Mouse (Mus musculus) cerebellum, adult 2 months (tissue): ENCODE results near the gene Tmtc1. TPM values are rescaled to one million over a fixed set of nuclear protein-coding genes. Genes with fewer than 3 reads are reported as not detected.

Experiments
- DNase-seq, 2 experiments: peaks; one replicate each; pipeline ENCODE4 v3.0.0; 2021
- H3K27ac ChIP-seq: fragments of 200-500 bp; 2 replicates; pipeline ENCODE4 v1.5.1; 2012; ENCODE audit warnings: low read length, control low read depth, inconsistent platforms; ENCODE audit not compliant: insufficient read depth
- H3K27me3 ChIP-seq: fragments of 200-500 bp; 2 replicates; pipeline ENCODE4 v1.6.1; 2012; ENCODE audit warnings: inconsistent platforms, mild to moderate bottlenecking, low read length, moderate library complexity; ENCODE audit not compliant: control insufficient read depth, insufficient read depth
- H3K4me1 ChIP-seq: fragments of 200-500 bp; 2 replicates; pipeline ENCODE4 v1.6.1; 2011; ENCODE audit warnings: low read length; ENCODE audit not compliant: control insufficient read depth, insufficient read depth
- H3K4me3 ChIP-seq: fragments of 200-500 bp; replicated peaks from 2 replicates; pipeline ENCODE3; 2011; ENCODE audit warnings: mild to moderate bottlenecking, low read depth, low read length, control low read depth; ENCODE audit not compliant: insufficient read depth
- CTCF ChIP-seq: fragments of 200-500 bp; IDR thresholded peaks from 2 replicates; pipeline ENCODE4 v1.5.1; 2011; ENCODE audit warnings: low read depth, mild to moderate bottlenecking, control low read depth, low read length, moderate library complexity, borderline replicate concordance; ENCODE audit not compliant: insufficient read depth
- POLR2A ChIP-seq: fragments of 200-500 bp; IDR thresholded peaks from 2 replicates; pipeline ENCODE4 v1.6.1; 2011; ENCODE audit warnings: low read length, control low read depth, borderline replicate concordance; ENCODE audit not compliant: insufficient read depth
- WGBS: fragments of 180-500 bp; shearing (Covaris S2); methylation state at CpG from one replicate; pipeline ENCODE4 v1.1.7; 2018; 5-methylcytosine and 5-hydroxymethylcytosine counted together
- polyA plus RNA-seq: library from polyadenylated mRNA; depleted of rRNA; stranded (reverse); fragments of >200 nt; gene quantifications from 2 replicates; pipeline ENCODE4 v1.2.3, GENCODE M21; 2012

The Tmtc1 gene
- polyA plus RNA-seq, 1 experiment = 18.5 TPM

DNA sequence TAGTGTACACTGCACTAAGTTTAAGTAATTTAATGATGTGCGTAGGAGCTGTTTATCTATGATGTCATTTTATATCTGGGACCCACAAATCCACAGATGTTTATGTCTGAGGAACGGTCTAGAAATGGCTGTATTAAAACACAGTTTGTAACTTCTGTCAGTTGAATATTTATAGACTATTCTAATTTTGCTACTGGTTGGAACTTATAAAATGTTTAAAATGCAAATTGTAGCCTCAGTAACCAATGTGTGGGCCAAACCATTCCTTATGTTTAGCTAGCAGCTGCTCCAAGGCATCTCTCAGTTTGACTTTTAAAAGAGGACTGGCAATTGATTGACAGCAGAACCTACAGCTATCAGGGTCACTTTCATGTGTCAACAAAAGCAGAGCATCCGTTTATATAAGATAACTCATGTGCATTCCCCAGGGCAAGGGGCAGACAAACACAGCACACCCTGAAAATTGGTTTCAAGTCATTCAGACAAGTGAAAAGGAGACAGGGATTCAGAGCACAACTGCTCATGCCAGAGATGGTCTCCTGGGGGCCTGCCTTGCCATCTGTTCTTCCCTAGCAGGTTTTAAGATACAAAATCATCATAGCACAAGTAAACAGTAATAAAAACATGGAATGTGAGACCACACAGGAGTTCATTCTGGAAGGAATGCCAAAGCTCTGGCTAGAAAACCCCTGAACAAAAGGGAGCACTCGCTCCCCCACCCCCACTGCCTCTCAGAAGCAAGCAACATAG lies 184.0 kb downstream of the Tmtc1 start:
- H3K27ac ChIP-seq = no peak overlapping the region
- TF ChIP-seq POLR2A (no peak), CTCF (no peak)
- DNase-seq = no peak
- H3K4me1 ChIP-seq = no peaks in the 10 kb centered on the region
- no peaks in the 10 kb centered on the region for H3K27me3 ChIP-seq
- 41% methylated on average over 4 of the region's 4 CpGs for WGBS
- H3K4me3 ChIP-seq = no peak overlapping the region

DNA sequence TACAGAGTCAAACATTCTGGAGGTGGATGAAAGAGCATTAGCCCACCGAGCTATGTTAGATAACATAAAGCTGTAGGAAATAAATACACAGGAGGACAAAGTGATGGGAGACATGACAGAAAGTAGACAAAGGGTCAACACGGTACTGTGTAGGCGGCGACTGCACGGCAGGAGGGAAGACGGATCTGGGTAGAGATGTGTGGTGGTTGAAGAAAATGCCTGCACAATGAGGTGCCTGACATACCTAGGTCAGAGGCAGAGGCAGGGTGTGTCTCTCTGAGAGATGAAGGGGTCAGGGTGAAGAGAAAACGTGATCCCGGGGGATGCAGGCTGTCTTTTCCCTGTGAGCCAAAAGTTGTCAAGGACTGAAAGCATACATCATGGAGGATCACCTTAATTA lies 185.1 kb downstream of the Tmtc1 start:
- H3K4me1 ChIP-seq = no peaks in the 10 kb centered on the region
- WGBS = 65% methylated on average over 8 of the region's 8 CpGs
- DNase-seq = no peak
- no peak overlapping the region for H3K27ac ChIP-seq
- H3K4me3 ChIP-seq = no peak overlapping the region
- TF ChIP-seq POLR2A = no peak
- TF ChIP-seq CTCF = no peak
- H3K27me3 ChIP-seq = no peaks in the 10 kb centered on the region

DNA sequence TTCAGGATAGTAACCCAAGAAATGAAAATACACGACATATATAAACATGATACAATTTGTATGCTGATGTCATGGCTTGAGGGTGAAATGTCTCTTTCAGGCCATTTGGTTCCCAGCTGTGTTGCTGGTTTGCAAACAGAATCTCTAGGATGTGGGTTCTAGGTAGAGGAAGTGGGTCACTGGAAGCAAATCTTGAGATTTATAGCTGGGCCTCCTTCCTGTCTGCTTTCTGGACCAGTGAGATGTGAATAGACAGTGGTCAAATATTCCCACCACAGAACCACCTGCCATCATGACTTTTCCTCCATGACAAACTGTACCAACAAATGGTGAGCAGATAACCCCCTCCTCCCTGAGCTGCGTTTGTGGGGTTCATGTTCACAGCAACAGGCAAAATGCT lies 186.4 kb downstream of the Tmtc1 start:
- TF ChIP-seq CTCF (no peak), POLR2A (no peak)
- WGBS = 93% methylated on average over 2 of the region's 2 CpGs

DNA sequence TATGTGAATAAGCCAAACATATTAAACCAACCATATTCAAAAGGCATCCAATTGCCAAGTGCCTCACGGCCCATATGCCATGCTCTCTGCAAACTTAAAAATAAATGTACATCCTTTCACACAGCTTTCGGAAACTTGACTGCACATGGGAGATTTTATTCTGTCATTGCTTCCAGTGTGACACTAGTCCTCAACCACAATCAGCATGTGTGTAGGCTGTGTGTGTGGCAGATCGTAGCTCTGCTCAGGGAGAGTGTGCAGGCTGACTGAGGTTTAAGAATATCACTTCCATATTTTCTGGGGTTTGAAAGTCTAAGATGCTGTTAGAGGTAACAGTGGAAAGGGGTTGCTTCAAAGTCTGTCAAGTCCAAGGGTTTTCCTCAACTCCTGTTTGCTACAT lies 188.1 kb downstream of the Tmtc1 start:
- 77% methylated on average over 3 of the region's 3 CpGs for WGBS
- Histone ChIP-seq H3K27me3 (no peaks in the 10 kb centered on the region), H3K27ac (no peak overlapping the region), H3K4me3 (no peak overlapping the region), H3K4me1 (no peaks in the 10 kb centered on the region)
- TF ChIP-seq CTCF = no peak
- no peak for TF ChIP-seq POLR2A
- no peak for DNase-seq

More for the DNA sequence above, 186.4 kb downstream of the Tmtc1 start:
- DNase-seq = no peak
- Histone ChIP-seq H3K27ac (no peak overlapping the region), H3K4me1 (no peaks in the 10 kb centered on the region), H3K27me3 (no peaks in the 10 kb centered on the region), H3K4me3 (no peak overlapping the region)

DNA sequence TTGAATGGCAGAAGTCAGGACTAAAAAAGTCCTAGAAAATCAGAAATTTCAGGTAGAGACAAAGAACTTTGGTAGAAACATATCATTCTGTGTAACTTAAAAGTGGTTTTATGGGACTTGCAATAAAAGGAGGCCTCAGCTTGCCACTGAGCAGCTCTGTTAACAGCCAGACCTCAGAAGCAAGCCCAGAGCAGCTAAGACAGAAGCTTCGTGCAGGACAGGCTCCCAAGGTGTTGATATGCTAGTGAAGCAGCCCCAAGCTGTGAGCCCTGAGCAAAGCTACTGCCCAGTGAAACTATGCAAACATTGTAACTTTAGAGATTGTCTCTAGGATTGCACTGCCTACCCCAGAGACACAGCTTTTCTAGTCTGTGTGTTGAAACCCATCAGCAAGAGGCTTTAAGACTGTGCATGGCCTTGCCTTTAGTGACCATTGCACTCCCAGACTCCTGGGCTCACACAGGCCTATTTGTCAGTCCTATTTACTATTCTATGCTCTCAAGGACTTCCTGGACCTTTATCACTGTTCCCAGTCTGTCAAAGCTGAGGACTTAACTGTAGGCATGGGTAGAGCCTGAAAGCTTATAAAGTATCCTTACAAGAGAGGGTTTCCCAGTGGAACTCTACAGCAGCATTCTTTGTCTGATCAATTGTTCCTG lies 188.7 kb downstream of the Tmtc1 start:
- WGBS = 92% methylated on average over 1 of the region's 1 CpGs
- H3K4me3 ChIP-seq = no peak overlapping the region
- no peaks in the 10 kb centered on the region for H3K27me3 ChIP-seq
- no peak overlapping the region for H3K27ac ChIP-seq
- H3K4me1 ChIP-seq = no peaks in the 10 kb centered on the region
- DNase-seq = no peak
- TF ChIP-seq POLR2A (no peak), CTCF (no peak)

DNA sequence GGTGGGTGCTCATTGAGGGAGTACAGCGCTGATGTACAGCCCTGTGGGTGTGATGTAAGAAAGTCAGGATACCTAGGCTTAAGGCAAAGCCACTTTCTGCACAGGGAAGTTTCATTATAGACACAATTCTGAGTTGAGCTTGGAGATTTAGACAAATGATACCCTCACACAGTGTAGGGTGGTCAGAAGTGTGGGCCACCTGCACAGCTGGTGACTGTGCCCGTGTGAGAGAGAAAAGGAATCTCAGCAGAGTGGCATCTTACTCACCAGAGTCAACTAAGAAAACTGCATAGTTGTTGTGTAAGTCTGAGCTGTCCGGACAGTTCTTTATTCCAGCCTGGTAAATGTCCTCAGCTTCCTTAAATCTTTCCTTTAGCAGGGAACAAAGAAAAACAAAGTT lies 195.0 kb downstream of the Tmtc1 start:
- 53% methylated on average over 3 of the region's 3 CpGs for WGBS
- no peak overlapping the region for H3K27ac ChIP-seq
- no peaks in the 10 kb centered on the region for H3K4me1 ChIP-seq
- H3K27me3 ChIP-seq = no peaks in the 10 kb centered on the region
- no peak for DNase-seq
- TF ChIP-seq POLR2A (no peak), CTCF (no peak)
- no peak overlapping the region for H3K4me3 ChIP-seq

DNA sequence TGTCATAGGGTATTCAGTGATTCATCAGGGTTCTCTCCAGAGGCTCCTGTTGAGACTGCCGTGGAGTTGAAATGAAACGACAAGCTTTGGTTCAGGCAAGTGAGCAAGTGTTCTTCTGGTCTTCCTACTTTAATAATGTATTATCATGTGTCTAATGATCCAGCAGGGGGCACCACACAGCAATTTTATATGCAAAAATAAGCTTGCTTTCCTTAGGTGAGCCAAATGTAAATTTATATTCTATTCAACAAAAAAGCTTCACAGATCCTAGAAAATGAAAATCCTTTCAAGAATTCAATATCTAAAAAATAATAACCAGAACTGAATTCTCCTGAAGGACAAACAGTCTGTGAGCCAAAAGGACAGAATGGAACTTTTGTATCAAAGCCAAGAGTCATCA lies 195.6 kb downstream of the Tmtc1 start:
- no peak for DNase-seq
- WGBS = 3% methylated on average over 2 of the region's 2 CpGs

DNA sequence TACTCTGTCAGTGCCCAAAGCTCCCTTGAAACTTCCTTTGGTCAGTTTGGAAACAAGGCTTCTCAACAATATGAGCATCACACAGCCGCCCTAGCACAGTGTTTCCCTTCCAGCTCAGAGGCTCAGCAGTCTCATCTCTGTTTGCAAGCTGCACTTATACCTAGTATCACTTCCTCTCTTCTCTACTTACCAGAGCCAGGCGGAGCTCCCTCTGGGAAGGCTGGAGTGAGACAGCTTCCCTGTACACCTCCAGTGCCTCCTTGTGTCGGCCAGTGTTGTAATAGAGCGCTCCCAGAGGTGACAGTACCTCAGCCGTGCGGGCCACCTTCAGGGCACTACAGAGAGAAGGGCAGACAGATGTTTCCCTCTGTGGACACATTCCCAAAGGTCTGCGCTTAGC lies 197.6 kb downstream of the Tmtc1 start:
- DNase-seq = no peak
- Histone ChIP-seq H3K4me3 (no peak overlapping the region), H3K27me3 (no peaks in the 10 kb centered on the region), H3K27ac (no peak overlapping the region), H3K4me1 (no peaks in the 10 kb centered on the region)
- TF ChIP-seq POLR2A = no peak
- TF ChIP-seq CTCF = no peak
- WGBS = 79% methylated on average over 7 of the region's 7 CpGs

More for the DNA sequence above, 195.6 kb downstream of the Tmtc1 start:
- TF ChIP-seq CTCF (no peak), POLR2A (no peak)
- Histone ChIP-seq H3K4me3 (no peak overlapping the region), H3K27me3 (no peaks in the 10 kb centered on the region), H3K27ac (no peak overlapping the region), H3K4me1 (no peaks in the 10 kb centered on the region)
